Mouse (Mus musculus): ENCODE measurements around the gene Rasgrf1.

- TF ChIP-seq CTCF (IDR thresholded peaks at IDR 0.05; ENCODE audit: insufficient read depth, low read depth, low read length) (no peak), POLR2A (IDR thresholded peaks at IDR 0.05; ENCODE audit: insufficient read depth, low read depth, low read length) (no peak)
These were observed 72.5 kb downstream of the Rasgrf1 start for GRCm38 (mm10) chr9:89982256-89982655.

Measured in olfactory bulb, adult 2 months (tissue).